Mouse (Mus musculus) Muller cell, postnatal 12 days (primary cell): ENCODE measurements at regions not wholly inside any gene's neighbourhood (a gene's known extent, or its start where the extent isn't known, plus 50 kb on each side); places are given as distances from the start of the nearest gene placed in this dataset.
"Not testable (repeated sequence)": the region's sequence is repeated elsewhere in the genome, so short reads cannot be mapped to it uniquely, and the experiment has no call there.

ENCODE experiments used
- DNase-seq: peaks from one replicate; pipeline ENCODE4 v3.0.0-alpha.2; 2015; ENCODE audit errors: inconsistent ontology term

DNA sequence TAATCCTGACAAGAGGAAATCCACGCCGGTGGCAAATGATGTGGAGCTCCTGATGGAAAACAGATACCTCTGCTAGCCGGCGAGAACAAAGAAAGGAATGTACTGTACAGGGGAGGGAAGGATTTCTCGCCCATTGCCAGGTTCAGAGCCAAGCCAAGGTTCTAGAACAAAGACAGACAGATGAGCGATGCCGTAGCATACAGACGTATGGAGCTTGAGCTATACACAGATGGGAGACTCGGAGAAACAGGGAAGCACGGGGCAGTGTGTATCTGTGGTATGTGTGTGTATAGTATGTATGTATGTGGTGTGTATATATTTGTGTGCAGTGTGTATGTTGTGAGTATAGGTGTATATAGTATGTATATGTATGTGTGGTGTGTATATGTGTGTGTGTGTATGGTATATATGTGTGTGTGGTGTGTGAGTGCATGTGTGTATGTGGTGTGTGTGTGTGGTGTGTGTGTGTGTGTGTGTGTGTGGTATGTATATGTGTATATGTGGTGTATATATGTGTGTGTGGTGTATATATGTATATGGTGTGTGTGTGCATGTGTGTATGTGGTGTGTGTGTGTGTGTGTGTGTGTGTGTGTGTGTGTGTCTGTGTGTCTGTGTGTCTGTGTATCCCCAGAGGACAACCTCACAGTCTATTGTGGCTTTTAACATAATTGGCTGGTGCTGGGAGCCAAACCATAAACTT is 140.6 kb downstream of the Cand1 start:
- no peak for DNase-seq

DNA sequence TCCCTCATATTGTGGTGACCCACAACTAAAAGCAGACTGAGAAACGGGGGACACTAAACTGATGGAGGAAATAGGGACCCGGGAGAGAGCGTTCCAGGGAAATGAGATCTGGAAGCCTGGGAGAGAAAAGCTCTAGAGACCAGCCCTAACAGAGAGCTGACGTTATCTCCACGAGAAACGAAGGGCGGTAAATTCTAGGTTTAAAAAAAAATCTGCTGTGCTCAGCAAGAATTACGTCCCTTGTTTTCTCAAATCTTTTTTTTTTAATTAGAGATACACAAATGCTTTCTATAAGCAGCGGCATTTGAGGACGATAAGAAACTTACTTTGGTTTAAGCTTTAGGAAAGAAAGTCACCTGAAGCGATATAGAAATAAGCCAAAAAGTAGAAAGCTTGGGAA is 145.7 kb downstream of the Cand1 start:
- no peak for DNase-seq

DNA sequence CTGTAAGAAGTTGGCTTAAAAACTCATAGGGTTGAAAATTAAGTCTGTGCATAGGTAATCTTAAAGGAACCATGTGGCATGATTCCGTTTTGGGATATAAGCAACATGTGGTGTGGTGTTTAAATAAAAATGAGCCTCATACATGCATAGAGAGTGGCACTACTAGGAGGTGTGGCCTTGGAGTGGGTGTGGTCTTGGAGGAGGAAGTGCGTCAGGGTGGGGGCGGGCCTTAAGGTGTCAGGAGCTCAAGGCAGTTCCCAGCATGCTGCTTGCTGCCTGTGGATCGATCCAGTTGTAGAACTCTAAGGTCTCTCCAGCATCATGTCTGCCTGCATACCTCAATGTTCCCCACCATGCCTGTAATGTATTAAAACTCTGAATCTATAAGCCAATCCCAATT is 152.0 kb downstream of the Cand1 start:
- no peak for DNase-seq

GRCm38 (mm10) chr10:119087071-119087665 is 152.7 kb downstream of the Cand1 start:
- no peak for DNase-seq

- DNase-seq = no peak
Measured at GRCm38 (mm10) chr10:119086450-119086849, 153.4 kb downstream of the Cand1 start.

DNA sequence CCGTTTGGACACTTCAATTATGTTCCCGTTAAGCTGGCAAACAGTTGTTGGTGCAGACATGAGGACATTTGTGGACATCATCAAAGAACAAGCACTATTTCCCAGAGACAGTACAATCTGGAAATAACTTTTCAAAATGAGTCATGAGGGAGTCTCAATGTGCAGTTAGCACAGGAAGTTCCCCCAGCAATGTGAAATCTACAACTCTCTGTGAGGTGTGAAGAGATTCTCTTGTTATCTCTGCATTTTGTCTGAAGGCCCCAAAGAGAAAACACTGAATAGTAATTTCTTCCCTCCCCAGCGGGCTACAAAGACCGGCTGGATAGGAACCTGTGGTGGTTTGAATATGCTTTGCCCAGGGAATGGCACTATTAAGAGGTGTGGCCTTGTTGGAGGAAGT is 156.4 kb downstream of the Cand1 start:
- no peak for DNase-seq

DNA sequence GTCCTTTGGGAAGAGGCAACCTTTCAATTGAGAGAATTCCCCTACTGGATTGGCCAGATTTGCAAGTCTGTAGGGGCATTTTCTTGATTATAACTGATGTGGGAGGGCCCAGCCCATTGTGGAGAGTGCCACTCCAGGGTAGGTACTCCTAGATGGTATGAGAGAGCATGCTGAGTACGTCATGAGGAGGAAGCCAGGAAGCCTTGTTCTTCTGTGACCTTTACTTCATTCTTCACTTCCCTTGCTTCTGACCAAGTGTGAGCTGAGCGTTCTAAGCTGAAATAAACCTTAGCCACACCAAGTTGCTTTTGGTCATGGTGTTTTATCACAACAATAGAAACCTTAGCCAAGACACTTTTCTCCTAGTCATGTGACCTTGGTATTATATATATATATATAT is 157.0 kb downstream of the Cand1 start:
- DNase-seq = no peak

- not testable (repeated sequence) for DNase-seq
Measured at GRCm38 (mm10) chr10:119081766-119082165, 158.1 kb downstream of the Cand1 start.

DNA sequence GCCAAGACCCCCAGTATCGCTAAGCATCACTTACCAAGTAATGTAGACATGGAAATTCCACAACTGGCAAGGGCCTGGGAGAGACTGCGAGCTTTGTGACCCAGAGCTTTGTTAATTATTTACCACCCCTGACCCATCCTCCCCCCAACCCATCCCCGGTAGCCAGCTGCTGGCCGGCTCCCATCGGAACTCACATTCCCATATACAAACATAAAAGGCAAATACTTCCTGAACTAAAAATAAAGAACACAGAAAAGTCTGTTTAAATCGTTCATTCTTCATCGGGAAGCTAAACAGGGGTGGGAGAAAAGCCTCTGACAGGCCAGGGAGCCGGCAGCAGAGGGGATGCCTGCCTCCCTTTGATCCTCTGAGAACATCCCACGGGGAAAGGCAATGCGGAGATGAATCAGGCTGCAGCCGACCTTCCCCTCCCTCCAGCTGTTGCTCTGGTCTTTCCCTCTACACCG is 163.7 kb downstream of the Cand1 start:
- DNase-seq = no peak

GRCm38 (mm10) chr10:119074887-119075286 is 165.0 kb downstream of the Cand1 start:
- no peak for DNase-seq

DNA sequence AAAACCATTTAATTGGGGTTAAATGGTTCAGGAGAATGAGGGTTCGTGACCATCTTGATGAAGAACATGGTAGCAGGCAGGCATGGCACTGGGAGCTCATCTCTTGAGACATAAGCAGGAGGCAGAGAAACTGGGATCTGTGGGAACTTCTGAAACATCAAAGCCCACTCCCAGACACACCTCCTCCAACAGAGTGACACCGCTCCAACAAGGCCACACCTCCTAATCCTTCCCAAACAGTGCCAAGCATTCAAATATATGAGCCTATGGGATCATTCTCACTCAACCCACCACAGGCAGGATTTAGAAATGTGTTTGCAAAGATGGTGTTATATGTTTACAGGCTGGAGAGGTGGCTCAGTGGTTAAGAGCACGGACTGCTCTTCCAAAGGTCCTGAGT is 165.9 kb downstream of the Cand1 start:
- no peak for DNase-seq

DNA sequence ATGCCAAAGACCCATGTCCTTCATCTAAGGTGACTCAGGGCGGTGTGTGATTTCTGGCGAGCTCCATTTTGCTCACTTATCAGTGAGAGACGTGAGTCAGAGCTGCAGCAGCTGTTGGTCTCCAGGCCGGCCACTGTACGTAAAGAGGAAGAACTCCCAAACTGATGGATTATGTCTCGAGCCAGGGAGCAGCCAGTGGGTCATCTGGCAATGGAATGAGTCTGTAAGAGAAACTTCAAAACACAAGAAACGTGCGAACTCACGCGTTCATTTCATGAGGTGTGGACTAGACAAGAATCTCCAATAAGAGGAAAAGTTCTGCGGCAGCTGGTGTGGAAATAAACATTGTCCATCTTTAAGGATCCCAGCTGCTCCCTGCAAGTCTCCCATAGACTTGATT is 170.4 kb downstream of the Cand1 start:
- no peak for DNase-seq

- DNase-seq = no peak
Measured at GRCm38 (mm10) chr10:119067838-119068237, 172.0 kb downstream of the Cand1 start.

GRCm38 (mm10) chr10:119067366-119067765 is 172.5 kb downstream of the Cand1 start:
- no peak for DNase-seq

DNA sequence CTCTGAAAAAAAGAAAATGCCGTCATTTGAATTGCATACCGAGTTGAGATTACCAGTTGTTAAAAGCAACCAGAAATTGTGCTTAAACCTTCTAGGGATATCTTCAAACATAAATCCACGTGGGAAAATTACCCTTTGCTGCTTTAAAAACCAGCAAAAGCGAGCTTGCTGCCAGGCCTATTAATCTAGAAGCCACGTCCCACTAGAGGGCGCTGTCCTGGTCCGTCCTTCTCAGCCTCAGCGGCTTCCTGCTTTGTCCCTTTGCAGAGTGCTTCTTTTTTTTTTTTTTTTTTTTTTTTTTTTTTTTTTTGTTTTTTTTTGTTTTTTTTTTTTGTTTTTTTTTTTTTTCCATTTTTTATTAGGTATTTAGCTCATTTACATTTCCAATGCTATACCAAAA is 173.9 kb downstream of the Cand1 start:
- DNase-seq = peak; percentile 72

DNA sequence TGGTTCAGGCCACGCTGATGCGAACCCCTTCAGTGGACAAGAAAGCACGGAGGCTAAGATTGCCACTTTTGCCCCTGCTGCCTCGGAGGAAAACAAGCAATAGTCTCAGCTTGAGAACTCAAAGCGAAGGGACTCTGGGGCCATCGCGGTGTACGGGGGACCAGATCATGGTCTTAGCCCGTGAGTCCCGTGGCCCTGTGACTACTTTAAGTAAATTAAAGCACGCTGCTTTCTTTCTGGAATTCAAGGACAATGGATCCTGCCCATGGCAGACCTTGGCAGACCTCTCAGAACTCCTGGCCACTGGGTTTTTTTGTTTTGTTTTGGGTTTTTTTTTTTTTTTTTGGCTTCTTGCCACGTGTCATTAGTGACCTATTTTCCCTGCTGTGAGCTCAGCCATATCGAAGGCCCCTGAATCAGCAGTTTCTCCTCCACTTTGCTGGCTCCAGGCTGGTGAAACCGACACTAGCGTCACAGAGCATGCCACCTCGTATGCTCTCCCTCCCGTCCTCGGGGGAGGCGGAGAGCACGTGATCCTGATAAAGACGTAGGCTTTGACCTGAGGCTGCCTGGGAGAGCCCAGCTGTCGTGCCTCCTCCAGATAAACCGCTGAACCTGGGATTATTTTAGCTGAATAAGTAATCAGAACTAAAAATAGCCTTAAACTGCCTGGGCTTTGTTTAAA is 174.6 kb downstream of the Cand1 start:
- DNase-seq = peak; percentile 85

- DNase-seq = no peak
Measured at GRCm38 (mm10) chr10:119064218-119064617, 175.6 kb downstream of the Cand1 start.

DNA sequence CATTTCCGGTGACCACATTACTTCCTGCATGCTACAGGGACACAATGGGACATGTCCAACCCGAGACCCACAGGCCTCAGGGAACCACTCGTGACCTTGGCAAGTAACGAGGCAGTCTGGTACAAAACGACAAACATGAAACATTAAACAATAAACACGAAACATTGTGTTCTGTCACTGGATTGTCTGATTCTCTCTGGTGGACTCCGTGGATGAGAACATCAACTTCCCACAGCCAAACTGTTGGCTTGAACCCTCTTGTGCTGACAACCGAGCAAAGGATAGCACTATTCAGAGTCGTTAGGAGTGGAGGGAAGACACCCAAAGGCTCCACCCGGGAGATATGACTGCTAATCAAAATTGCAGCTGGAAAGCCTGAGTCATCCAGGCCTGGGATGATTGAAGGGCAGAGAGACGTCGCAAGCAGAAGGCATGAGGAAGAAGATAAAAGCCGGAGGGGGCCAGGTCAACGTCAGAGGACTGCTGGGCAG is 176.6 kb downstream of the Cand1 start:
- no peak for DNase-seq

- DNase-seq = no peak
Measured at GRCm38 (mm10) chr10:119061958-119062599, 177.8 kb downstream of the Cand1 start.

DNA sequence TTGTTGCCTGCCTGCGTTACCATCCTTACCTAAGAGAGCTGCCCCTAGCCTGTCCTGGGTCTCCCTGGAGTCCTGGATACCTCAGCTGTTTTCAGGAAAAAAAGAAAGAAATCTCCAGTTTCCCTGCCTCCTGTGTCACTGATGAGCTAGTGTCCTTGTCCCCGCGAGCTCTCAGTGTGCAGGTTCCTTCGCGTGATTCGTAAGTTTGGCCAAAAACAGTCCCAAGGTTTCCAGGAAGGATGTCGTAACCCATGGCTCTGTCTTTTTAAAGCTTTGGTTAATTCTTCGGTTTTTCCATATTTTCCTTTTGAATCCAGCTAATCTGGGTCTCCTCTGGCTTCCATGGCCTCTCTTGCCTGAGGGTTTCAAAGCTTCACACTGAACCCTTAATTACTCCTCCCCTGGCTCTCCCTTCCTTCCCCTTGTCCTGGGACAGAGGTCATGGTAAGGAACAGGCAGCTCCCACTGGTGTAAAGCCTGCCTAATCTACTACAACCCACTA is 178.5 kb downstream of the Cand1 start:
- DNase-seq = no peak

DNA sequence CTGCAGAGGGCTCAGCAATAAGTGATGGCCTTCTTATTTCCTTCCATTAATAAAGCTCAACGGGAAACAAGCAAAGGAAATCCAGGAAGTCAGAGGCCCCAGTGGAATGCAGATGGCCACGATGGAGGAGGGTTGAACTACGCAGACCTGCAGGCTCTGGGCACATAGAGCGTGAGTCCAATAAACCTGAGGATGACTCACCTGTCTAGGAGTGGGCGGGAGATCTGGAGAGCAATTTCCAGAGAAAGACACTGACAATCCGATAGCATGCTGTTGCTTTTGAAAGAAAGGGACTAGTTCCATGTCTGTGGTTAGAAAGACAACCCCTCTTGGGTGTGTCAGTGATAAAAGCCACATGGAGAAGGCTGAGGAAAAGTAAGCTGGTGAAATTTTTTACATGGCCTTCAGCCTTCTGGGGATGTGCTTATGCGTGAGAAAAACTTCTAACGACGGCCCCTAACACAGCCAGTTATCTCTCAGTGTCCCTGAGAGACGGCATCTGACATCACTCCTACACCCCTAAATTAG is 181.3 kb downstream of the Cand1 start:
- no peak for DNase-seq
